Mouse (Mus musculus): ENCODE results near the gene Gm10073.

DNA sequence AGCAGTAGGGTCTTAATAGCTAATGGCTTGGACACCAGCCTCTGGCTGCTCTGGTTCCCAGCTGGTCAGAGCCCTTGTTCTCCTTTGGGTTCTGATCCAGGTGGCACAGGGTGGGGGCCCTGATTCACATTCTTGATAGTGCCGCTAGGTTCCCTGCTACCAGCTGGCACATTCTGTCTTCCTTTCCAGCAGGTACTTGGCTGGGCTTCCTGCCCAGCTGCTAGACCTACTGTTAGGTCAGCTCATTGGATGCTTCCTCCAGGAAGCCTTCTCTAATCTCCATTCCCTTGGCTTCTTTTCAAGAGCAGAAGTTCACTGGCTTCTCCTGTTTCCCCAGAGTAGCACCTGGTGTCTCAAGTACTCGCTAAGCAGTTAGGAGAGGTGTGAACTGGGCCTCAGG lies 47.2 kb upstream of the Gm10073 start:
- no peak for TF ChIP-seq CTCF (conservative IDR thresholded peaks at IDR 0.05; ENCODE audit: low read length)
- TF ChIP-seq NANOG (IDR thresholded peaks at IDR 0.05; ENCODE audit: borderline replicate concordance, low read length), result no peak
